ENCODE assay signal across 8 mouse cellular contexts in the genomic region with DNA sequence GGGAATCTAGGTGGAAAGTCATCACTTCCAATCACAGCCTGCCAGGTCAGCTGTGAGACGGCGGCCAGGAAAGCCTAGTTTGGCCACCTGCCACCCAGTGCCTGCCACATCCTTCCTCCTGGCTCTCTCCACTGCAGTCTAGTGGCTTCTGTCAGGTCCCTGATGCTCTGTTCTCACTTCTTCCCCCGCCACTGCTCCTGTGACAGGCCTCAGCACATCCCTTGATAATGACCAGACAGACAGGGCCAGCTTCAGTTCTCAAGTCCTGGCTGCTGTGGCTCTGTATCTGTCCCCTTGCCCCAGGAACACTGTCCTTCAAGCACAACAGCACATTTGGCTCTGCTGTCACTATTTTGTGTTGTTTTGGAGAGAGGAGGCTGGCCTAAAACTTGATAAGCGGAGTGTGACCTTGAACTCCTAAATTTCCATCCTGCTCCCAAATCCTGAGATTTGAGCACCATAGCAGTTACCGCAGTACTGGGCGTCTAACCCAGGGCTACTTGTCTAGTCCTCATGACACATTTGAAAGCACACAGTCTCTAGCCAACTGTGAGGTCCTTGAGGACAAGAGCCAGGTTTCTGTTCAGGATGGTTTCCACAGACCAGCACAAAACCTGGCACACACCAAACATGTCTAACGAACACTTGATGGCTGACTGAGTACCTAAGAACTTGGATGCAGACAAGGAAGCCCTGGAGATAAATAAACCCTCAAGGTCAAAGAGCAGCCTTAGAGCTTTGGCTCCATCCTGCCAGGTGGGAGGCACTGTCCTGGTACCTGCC.
DNase-seq lines count a peak whose midpoint lies in the region; ATAC-seq and TF ChIP-seq lines count a peak whose summit lies in the region.

No protein-coding gene starts in this region.

- peaks cover 39% of the 10 kb centered on the region for H3K4me1 ChIP-seq in liver, adult 2 months (ENCODE audit: control insufficient read depth, insufficient read depth, low read length)
- H3K4me1 ChIP-seq in forebrain, embryonic 15.5 days = peaks cover 29% of the 10 kb centered on the region
- peaks cover 27% of the 10 kb centered on the region for H3K4me1 ChIP-seq in liver, embryonic 11.5 days (replicated peaks; ENCODE audit: control insufficient read depth, insufficient read depth, low read length)

- H3K36me3 ChIP-seq in liver, adult 2 months (ENCODE audit: control insufficient read depth, insufficient read depth, low read length) = no peaks in the 10 kb centered on the region; the same call in 1 of the 2 replicates
- no peaks in the 10 kb centered on the region; the same call in 1 of the 2 replicates for H3K36me3 ChIP-seq in forebrain, embryonic 15.5 days
- peaks cover 11% of the 10 kb centered on the region for H3K36me3 ChIP-seq in liver, embryonic 11.5 days (ENCODE audit: control insufficient read depth, insufficient read depth, low read length)

- peak overlapping the region; percentile 63 for H3K27ac ChIP-seq in liver, adult 2 months (replicated peaks; ENCODE audit: insufficient read depth, low read depth, low read length)
- H3K27ac ChIP-seq in forebrain, embryonic 15.5 days (replicated peaks) = no peak overlapping the region
- H3K27ac ChIP-seq in liver, embryonic 11.5 days (ENCODE audit: low read depth, low read length) = no peak overlapping the region

- 8% methylated on average over 7 of the region's 7 CpGs for WGBS in liver, adult 2 months
- 71% methylated on average over 7 of the region's 7 CpGs for WGBS in forebrain, embryonic 15.5 days
- WGBS in liver, embryonic 11.5 days = 75% methylated on average over 7 of the region's 7 CpGs

- no peaks in the 10 kb centered on the region for H3K27me3 ChIP-seq in liver, adult 2 months (ENCODE audit: control insufficient read depth, insufficient read depth, low read length)
- no peaks in the 10 kb centered on the region for H3K27me3 ChIP-seq in forebrain, embryonic 15.5 days
- H3K27me3 ChIP-seq in liver, embryonic 11.5 days (replicated peaks; ENCODE audit: control insufficient read depth, insufficient read depth, low read length) = no peaks in the 10 kb centered on the region

- H3K9me3 ChIP-seq in forebrain, embryonic 15.5 days = no peaks in the 10 kb centered on the region
- no peaks in the 10 kb centered on the region for H3K9me3 ChIP-seq in liver, embryonic 11.5 days (ENCODE audit: control insufficient read depth, low read length)

- no peak for TF ChIP-seq CTCF in liver, adult 2 months (IDR thresholded peaks at IDR 0.05; ENCODE audit: low read depth, low read length)

- TF ChIP-seq POLR2A in liver, adult 2 months (IDR thresholded peaks at IDR 0.05; ENCODE audit: extremely low read depth, insufficient read depth, low read length) = no peak

- H3K4me2 ChIP-seq in forebrain, embryonic 15.5 days (replicated peaks) = no peak overlapping the region
- H3K4me2 ChIP-seq in liver, embryonic 11.5 days = no peak overlapping the region

- DNase-seq in liver, adult 2 months (ENCODE audit: extremely low read depth, low read depth, low spot score) = peak; percentile 80
- no peak for DNase-seq in liver
- DNase-seq in brain, adult 2 months (ENCODE audit: low read depth, low spot score) = peak; percentile 84
- peak; percentile 38 to 59 for DNase-seq in gastrocnemius, adult 8-10 months (ENCODE audit: low spot score in 2 of 2)
- peak; percentile 69 to 75 for DNase-seq in kidney, adult 8-10 months
- DNase-seq in liver, embryonic 11.5 days (ENCODE audit: low spot score) = no peak
- DNase-seq in ovary, postnatal 14 days (ENCODE audit: low spot score) = no peak

- no peak overlapping the region for H3K4me3 ChIP-seq in liver, adult 2 months (ENCODE audit: insufficient read depth, low read depth, low read length)
- no peak overlapping the region for H3K4me3 ChIP-seq in forebrain, embryonic 15.5 days
- no peak overlapping the region for H3K4me3 ChIP-seq in liver, embryonic 11.5 days (ENCODE audit: low read depth, low read length)

- H3K79me2 ChIP-seq in liver, adult 2 months (ENCODE audit: control insufficient read depth, insufficient read depth, low read length) = peaks cover 3% of the 10 kb centered on the region; the same call in 1 of the 2 replicates

- ATAC-seq in forebrain, embryonic 15.5 days (replicated peaks) = no peak
- ATAC-seq in liver, embryonic 11.5 days (replicated peaks; ENCODE audit: low FRiP score) = no peak

- no peak overlapping the region for H3K9ac ChIP-seq in liver, adult 2 months (ENCODE audit: low read depth, low read length)
- H3K9ac ChIP-seq in forebrain, embryonic 15.5 days (replicated peaks) = no peak overlapping the region
- H3K9ac ChIP-seq in liver, embryonic 11.5 days (ENCODE audit: low read depth, low read length) = no peak overlapping the region

Comparison
In these comparisons a context has a peak if more than half of its experiments do, and no peak if none do; other contexts are left out.
1. DNase-seq: peak in liver, adult 2 months (single experiment), brain, adult 2 months (single experiment), gastrocnemius, adult 8-10 months (2 of 2) and kidney, adult 8-10 months (2 of 2); none in liver (single experiment), liver, embryonic 11.5 days (single experiment) and ovary, postnatal 14 days (single experiment).